Mouse (Mus musculus) stomach, embryonic 16.5 days (tissue): ENCODE measurements around the gene Cdc42bpa. TPM values are rescaled to one million over a fixed set of nuclear protein-coding genes. Genes with fewer than 3 reads are reported as not detected.
"Not testable (repeated sequence)": the region's sequence is repeated elsewhere in the genome, so short reads cannot be mapped to it uniquely, and the experiment has no call there.

ENCODE experiments used
- ATAC-seq: fragments of 200-750 bp; cut with Nextera tagmentation; 2 replicates; pipeline ENCODE4 v1.8.0; 2017; ENCODE audit warnings: moderate number of reproducible peaks, moderate TSS enrichment; ENCODE audit not compliant: insufficient read depth, low FRiP score
- H3K27ac ChIP-seq: fragments of 300-500 bp; sonication (generic); 2 replicates; pipeline ENCODE4 v1.5.1; 2014; ENCODE audit warnings: low read length
- H3K27me3 ChIP-seq: fragments of 300-500 bp; sonication (generic); 2 replicates; pipeline ENCODE4 v1.6.1; 2014; ENCODE audit warnings: low read length, control low read depth, mixed read lengths; ENCODE audit not compliant: control insufficient read depth, insufficient read depth
- H3K36me3 ChIP-seq: fragments of 300-500 bp; sonication (generic); 2 replicates; pipeline ENCODE4 v1.6.1; 2014; ENCODE audit warnings: low read length; ENCODE audit not compliant: control insufficient read depth, insufficient read depth
- H3K4me1 ChIP-seq: fragments of 300-500 bp; sonication (generic); 2 replicates; pipeline ENCODE4 v1.6.1; 2014; ENCODE audit warnings: low read length, control low read depth, mixed read lengths; ENCODE audit not compliant: control insufficient read depth, insufficient read depth
- H3K4me2 ChIP-seq: fragments of 300-500 bp; sonication (generic); 2 replicates; pipeline ENCODE4 v1.6.1; 2014; ENCODE audit warnings: low read depth, low read length, mixed read lengths
- H3K4me3 ChIP-seq: fragments of 300-500 bp; sonication (generic); replicated peaks from 2 replicates; pipeline ENCODE4 v1.5.1; 2014; ENCODE audit warnings: mild to moderate bottlenecking, low read length
- H3K9ac ChIP-seq: fragments of 300-500 bp; sonication (generic); 2 replicates; pipeline ENCODE4 v1.6.1; 2014; ENCODE audit warnings: low read length
- H3K9me3 ChIP-seq: fragments of 300-500 bp; sonication (generic); replicated peaks from 2 replicates; pipeline ENCODE4 v1.6.1; 2016; ENCODE audit warnings: low read length, control low read depth; ENCODE audit not compliant: control insufficient read depth
- WGBS: fragments of 180-500 bp; shearing (Covaris S2); extraction: QIAGEN DNeasy Blood & Tissue Kit; methylation state at CpG from one replicate; pipeline ENCODE4 v1.1.7; 2014; 5-methylcytosine and 5-hydroxymethylcytosine counted together
- polyA plus RNA-seq: library from polyadenylated mRNA; unstranded; fragments of >200 nt; fragmentation: Nextera tagmentation; extraction: Ambion mirVana; gene quantifications from 2 replicates; pipeline ENCODE4 v1.2.1, GENCODE M21; 2015

Cdc42bpa gene
- polyA plus RNA-seq, 1 experiment from 2014 or later = 16.3 TPM

GRCm38 (mm10) chr1:180008057-180008456, 47.8 kb downstream of the Cdc42bpa start:
- H3K36me3 ChIP-seq = no peaks in the 10 kb centered on the region
- ATAC-seq = no peak
- H3K9ac ChIP-seq = no peak overlapping the region
- no peak overlapping the region for H3K27ac ChIP-seq
- no peaks in the 10 kb centered on the region for H3K9me3 ChIP-seq
- H3K4me1 ChIP-seq = no peaks in the 10 kb centered on the region
- no peak overlapping the region for H3K4me2 ChIP-seq
- H3K27me3 ChIP-seq = no peaks in the 10 kb centered on the region
- H3K4me3 ChIP-seq = no peak overlapping the region

- no peaks in the 10 kb centered on the region for H3K36me3 ChIP-seq
- H3K9ac ChIP-seq = no peak overlapping the region
- no peaks in the 10 kb centered on the region for H3K9me3 ChIP-seq
- WGBS = 69% methylated on average over 4 of the region's 4 CpGs
- no peaks in the 10 kb centered on the region for H3K27me3 ChIP-seq
- no peak overlapping the region for H3K4me2 ChIP-seq
- H3K4me1 ChIP-seq = no peaks in the 10 kb centered on the region
- peak overlapping the region; percentile 1; the same call in 1 of the 2 replicates for H3K27ac ChIP-seq
- H3K4me3 ChIP-seq = no peak overlapping the region
- ATAC-seq = peak; percentile 86
These were observed 53.2 kb downstream of the Cdc42bpa start for GRCm38 (mm10) chr1:180013479-180013878.

- 80% methylated on average over 2 of the region's 2 CpGs for WGBS
- Histone ChIP-seq H3K4me2 (no peak overlapping the region), H3K4me3 (no peak overlapping the region), H3K36me3 (no peaks in the 10 kb centered on the region), H3K9me3 (no peaks in the 10 kb centered on the region), H3K9ac (no peak overlapping the region), H3K27me3 (no peaks in the 10 kb centered on the region), H3K4me1 (peaks cover 3% of the 10 kb centered on the region; the same call in 1 of the 2 replicates), H3K27ac (no peak overlapping the region)
- ATAC-seq = no peak
These were observed 57.9 kb downstream of the Cdc42bpa start for GRCm38 (mm10) chr1:180018218-180018617.

GRCm38 (mm10) chr1:180021463-180022296, 61.4 kb downstream of the Cdc42bpa start:
- H3K4me1 ChIP-seq = peaks cover 3% of the 10 kb centered on the region; the same call in 1 of the 2 replicates
- WGBS = 48% methylated on average over 11 of the region's 11 CpGs
- no peak for ATAC-seq

GRCm38 (mm10) chr1:180023512-180023911, 63.2 kb downstream of the Cdc42bpa start:
- no peak for ATAC-seq
- Histone ChIP-seq H3K36me3 (no peaks in the 10 kb centered on the region), H3K27ac (no peak overlapping the region), H3K4me2 (no peak overlapping the region), H3K9me3 (no peaks in the 10 kb centered on the region), H3K4me3 (no peak overlapping the region), H3K27me3 (no peaks in the 10 kb centered on the region), H3K9ac (no peak overlapping the region), H3K4me1 (peaks cover 3% of the 10 kb centered on the region; the same call in 1 of the 2 replicates)
- 81% methylated on average over 5 of the region's 5 CpGs for WGBS

More at GRCm38 (mm10) chr1:180021463-180022296, 61.4 kb downstream of the Cdc42bpa start:
- Histone ChIP-seq H3K9ac (no peak overlapping the region), H3K27ac (no peak overlapping the region), H3K27me3 (no peaks in the 10 kb centered on the region), H3K9me3 (no peaks in the 10 kb centered on the region), H3K4me2 (no peak overlapping the region), H3K36me3 (no peaks in the 10 kb centered on the region), H3K4me3 (no peak overlapping the region)

- H3K4me2 ChIP-seq, H3K9me3 ChIP-seq, H3K27me3 ChIP-seq, H3K36me3 ChIP-seq, H3K4me1 ChIP-seq, H3K9ac ChIP-seq, H3K4me3 ChIP-seq, ATAC-seq, H3K27ac ChIP-seq: not testable (repeated sequence)
- 78% methylated on average over 5 of the region's 5 CpGs for WGBS
These were observed 69.6 kb downstream of the Cdc42bpa start for GRCm38 (mm10) chr1:180029863-180030262.

GRCm38 (mm10) chr1:180030631-180031365, 70.5 kb downstream of the Cdc42bpa start:
- no peaks in the 10 kb centered on the region for H3K9me3 ChIP-seq
- 77% methylated on average over 8 of the region's 8 CpGs for WGBS
- H3K9ac ChIP-seq = no peak overlapping the region
- no peak overlapping the region for H3K4me3 ChIP-seq
- no peak for ATAC-seq
- H3K27me3 ChIP-seq = no peaks in the 10 kb centered on the region
- no peak overlapping the region for H3K4me2 ChIP-seq
- no peak overlapping the region for H3K27ac ChIP-seq
- H3K4me1 ChIP-seq = no peaks in the 10 kb centered on the region
- H3K36me3 ChIP-seq = no peaks in the 10 kb centered on the region

- Histone ChIP-seq H3K9ac (no peak overlapping the region), H3K4me1 (no peaks in the 10 kb centered on the region), H3K9me3 (no peaks in the 10 kb centered on the region), H3K4me3 (no peak overlapping the region), H3K27me3 (no peaks in the 10 kb centered on the region), H3K27ac (no peak overlapping the region), H3K36me3 (no peaks in the 10 kb centered on the region), H3K4me2 (no peak overlapping the region)
- no peak for ATAC-seq
- WGBS = 93% methylated on average over 5 of the region's 5 CpGs
These were observed 71.7 kb downstream of the Cdc42bpa start for GRCm38 (mm10) chr1:180031705-180032548.
